Mouse (Mus musculus) layer of hippocampus, adult 18-20 months (tissue): ENCODE measurements around the gene Prss46. TPM values are rescaled to one million over a fixed set of nuclear protein-coding genes. Genes with fewer than 3 reads are reported as not detected.

Source experiments
- DNase-seq, 2 experiments: peaks; one replicate each; pipeline ENCODE4 v3.0.0; 2022; ENCODE audit warnings: low spot score in 2 of 2
- total RNA-seq, 2 experiments: library from RNA; stranded (reverse); gene quantifications; 2 replicates each; pipeline ENCODE4 v1.2.3; 2021

Prss46 gene
- total RNA-seq, 2 experiments from 2014 or later, result not detected

DNA sequence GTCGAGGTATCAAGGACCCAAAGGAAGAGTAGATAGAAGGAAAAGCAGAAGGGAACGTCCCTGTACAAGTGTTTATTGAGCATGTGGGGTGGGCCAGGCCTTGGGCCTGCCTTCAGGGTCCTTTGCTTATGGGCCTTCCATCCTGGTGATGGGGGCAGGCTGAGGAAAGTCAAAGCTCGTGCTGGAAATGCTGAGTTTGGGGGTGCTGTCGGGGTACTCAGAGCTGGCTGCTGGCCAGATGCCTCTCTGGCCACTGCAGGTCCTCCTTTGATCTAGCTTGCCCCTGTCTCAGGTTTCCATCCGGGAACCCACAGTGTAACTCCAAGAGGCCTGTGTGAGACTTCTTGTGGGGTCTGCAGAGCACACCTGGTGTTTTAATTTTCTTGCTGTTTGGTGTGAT is 14.2 kb downstream of the Prss46 start:
- no peak for DNase-seq

DNA sequence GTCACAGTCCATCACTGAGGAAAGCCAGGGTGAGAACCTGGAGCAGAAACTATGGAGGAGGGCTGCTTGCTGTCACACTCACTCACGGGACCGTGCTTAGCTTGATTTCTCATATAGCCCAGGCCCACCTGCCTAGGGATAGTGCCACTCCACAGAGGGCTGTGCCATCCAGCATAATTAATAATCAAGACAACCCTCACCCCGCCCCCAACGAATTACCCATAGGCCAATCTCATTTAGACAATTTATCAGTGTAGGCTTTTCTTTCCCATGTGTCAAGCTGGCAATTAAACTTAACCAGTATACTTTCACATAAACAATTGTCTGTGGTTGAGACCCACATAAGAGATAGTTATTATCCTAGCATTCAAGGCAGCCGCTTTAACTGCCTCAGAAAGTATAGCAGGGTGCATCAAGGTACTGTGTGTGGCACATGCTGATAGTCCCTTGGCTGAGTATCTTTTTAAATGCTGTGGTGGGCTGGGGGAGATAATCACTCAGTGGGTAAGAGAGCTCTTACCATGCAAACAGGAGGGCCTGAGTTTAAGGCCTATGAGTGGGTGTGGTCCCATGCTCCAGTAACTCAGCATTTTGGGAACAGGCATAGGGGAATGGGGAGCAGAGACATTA is 14.8 kb downstream of the Prss46 start:
- DNase-seq, result no peak

DNA sequence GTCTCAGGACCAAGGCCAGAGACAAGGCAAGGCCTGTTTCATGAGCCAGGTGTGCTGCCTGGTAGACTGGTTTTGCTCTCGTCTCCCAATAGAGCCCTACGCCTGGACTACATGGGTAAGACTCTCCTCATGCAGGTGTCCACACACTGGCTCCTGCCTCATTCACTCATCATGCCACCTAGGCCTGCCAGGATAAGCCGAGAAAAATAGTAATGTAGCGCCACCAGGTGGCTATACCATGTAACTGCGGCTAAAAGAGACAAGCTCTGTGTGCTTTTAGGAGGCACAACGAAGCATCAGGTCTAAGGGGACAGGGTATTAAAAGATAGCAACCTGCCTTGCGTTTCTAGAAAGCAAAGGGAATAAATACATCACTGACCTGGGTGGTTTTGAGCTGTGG is 26.7 kb downstream of the Prss46 start:
- peak; percentile 50 to 79 for DNase-seq

DNA sequence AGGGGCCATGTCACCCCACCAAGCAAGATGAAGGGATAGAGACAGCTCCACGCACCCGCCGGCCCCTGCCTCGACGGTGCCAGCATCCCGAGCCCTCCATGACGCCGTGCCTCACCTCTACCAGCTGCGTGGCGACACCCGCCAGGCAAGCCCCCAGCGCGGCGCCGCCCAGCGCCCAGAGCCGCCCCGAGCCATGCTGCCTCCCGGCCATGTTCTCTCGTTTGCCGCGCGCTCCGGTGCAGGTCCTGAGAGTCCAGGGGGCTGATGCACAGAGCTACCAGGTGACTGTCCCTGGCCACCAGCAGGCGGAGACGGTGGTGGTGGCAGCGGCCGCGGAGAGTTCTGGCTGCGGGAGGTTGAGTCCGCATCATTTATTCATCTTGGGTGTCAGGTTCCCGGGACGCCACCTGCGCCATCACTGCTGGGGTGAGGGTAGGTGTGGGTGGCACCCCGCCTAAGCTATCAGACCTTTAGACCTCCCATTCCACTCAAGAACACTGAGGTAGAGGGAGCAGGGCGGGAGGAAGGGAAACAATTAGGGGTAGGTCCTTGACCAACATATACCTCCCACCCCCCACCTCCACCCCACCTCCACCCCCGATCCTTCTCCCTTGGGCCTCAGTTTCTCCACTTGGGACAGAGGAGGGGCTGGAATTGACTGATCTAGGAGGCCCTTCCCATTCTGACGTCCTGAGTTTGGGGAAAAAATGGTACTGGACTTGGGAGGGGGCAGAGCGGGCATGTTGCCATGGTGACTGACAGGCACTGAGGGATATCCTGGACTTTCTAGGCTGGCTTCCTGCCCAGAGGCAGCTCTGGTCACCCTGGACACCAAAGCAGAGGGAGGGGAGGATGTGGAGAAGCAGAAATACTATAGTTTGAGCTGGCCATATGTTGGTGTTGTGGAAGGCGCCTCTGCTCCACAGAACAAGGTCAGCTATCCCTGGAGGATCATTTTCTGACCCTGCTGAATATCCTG is 29.7 kb downstream of the Prss46 start:
- no peak for DNase-seq

DNA sequence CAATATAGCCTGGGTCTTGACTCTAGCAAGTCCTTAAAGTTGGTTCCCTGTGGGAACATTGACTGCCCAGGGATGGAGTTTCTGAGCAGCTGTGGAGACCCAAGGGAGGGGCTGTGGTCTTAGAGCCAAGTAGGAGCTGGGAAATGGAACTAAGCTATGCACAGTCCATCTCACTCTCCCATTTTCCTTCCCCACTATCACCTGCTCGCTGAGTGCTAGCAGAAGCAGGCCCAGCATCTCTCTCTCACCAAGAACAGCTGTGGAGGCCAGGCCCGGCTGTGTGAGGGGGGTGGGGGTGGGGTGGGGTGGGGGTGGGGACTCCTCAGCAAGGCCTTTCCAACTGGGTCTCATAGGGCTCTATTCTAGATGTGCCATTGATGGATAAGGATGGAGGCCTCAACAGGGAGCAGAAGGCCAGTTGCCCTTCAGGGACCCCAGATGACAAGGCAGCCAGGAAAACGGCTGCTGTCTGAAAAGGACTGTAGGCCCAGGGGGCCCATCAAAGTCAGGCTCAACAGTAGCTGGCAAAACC is 30.4 kb downstream of the Prss46 start:
- no peak for DNase-seq

DNA sequence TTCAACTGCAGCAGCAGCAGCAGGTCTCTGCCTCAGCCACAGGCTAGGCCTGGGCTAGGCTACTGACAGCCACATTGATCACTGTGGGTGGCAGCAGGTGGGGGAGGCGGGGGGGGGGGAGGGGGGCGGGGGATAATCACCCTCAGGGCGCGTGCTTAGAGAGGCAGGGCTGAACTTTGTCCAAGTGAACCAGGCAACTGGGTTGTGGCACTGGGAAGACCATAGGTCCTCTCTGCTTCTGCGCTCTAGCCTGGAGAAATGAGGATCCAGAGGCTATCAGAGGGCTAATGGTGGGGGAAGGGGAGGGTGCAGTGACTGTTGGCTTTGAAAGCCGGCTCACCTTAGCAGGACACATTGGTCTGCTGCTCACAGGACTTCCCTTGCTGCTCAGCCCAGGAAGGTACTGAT is 31.0 kb downstream of the Prss46 start:
- DNase-seq, result no peak

DNA sequence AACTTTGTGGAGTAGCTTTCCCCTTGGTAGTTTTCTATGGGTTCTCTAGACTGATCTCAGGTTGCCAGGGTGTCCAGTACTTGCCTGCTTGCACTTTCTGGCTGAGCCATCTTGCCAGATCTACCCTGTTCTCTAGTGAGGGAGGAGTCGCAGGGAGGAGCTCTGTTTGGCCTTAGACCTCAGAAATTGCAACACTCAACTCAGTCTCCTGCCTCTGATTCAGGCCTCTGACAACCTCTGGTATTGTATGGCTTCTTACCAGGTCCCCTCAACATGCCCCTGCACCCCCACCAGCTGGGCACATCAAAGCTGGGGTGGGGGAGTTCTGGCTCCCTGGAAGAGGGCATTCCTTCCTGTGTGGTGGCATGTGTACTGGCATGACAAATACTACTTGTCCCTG is 33.0 kb downstream of the Prss46 start:
- no peak for DNase-seq

DNA sequence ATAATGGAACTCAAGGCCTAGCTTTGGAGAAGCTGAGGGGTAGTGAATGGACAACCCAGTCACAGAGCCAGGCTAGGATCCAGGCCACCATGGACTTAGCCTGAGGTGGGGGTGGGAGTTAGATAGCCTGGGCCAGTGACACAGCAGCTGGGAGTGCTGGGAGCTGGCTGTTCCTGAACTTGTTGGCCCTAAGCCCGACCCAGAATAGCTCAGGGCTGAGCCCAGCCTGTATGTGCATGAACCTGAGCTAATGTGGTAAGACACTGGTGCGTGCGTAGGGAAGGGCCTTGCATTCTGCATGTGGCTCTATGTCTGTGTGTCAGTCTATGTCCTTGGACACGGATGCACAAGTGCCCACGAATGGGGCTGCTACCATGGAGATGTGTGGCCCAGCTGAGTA is 33.6 kb downstream of the Prss46 start:
- DNase-seq, result peak in 1 of 2 experiments; percentile 40

DNA sequence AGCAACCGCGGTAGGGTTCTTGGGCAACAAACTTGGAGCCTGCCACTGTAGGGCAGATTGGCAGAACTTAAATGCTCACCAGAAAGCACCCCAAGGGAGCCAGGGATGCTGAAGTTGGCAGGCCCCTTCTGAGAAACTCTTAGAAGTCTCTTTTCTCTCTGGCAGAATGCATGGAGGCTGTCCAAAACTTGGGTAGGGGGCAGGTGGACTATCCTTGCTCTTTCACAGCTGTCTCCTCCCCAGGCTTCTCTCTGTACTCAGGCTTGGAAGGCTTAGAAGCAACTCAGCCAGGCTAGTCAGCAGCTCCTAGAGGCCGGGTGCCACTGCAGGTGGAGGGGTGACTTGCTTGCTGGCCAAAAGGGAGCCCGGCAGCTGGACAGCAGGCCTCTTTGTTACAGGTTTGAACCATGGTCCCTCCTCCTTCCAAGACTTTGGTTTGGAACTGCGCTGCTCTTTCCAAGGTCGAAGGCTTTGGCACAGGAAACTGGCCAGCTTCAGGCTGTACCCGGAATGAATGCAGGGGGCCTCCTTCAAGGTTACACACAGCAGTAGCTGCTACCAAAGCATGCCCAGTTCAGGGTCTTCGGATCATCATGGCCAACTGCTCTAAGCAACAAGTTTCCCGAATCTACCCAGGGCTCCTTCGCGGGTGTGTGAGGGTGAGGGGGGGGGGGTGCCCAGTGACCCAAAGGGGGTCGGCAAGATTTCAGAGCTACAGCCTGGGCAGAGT is 35.0 kb downstream of the Prss46 start, which contains the start of gene Als2cl:
Gene Als2cl (plus strand): TSS at position 680 of the 730 bp plus-strand sequence.
- DNase-seq, result peak in 1 of 2 experiments; percentile 40

DNA sequence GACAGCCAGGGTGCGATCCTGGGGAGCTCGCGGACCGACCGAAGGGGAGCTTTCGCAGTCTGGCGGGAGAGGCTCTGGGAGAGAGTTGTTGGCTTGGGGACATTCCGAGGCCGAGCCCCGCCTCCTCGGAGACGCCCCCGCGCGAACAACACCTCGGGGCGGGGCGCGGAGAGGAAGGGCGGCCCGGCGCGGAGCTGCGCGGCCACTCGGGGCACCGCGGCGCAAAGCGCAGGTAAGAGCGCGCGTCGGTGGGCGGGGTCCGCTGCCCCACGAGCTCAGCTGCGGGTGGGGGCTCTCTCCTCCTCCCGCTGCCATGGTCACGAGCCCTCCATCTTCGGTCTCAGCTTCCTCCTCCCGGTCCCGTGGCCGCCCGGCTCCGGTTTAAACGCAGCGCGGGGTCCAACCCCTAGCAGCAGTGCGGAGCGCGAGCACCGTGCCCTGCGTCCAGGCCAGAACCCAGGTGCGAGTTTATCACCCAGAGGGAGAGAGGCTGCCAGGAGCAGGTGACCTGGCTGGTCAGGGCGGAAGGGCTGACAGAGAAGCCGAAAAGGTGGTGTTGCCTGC is 35.8 kb downstream of the Prss46 start, which contains the start of gene Tmie:
Gene Tmie (minus strand): TSS at position 116 of the 564 bp plus-strand sequence.
- peak in 1 of 2 experiments; percentile 44 for DNase-seq

DNA sequence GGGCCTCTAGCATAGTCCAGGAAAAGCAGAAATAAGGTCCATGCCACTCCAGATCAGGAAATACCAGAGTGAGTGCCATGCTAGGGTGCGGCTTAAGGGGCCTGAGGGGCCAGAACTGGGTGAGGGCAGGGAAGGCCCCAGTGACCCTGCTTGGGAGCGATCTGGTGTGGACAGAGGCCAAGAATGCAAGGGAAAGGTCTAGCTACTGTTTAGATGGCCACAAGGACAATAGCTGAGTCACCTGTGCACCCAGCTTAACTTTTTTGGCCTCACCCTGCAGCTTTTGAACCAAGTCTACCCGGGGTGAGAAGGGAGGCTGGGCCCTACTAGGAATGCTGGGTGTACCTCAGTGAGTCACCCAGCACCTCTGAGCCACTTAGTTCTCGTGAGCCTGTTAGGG is 36.5 kb downstream of the Prss46 start:
- no peak for DNase-seq

DNA sequence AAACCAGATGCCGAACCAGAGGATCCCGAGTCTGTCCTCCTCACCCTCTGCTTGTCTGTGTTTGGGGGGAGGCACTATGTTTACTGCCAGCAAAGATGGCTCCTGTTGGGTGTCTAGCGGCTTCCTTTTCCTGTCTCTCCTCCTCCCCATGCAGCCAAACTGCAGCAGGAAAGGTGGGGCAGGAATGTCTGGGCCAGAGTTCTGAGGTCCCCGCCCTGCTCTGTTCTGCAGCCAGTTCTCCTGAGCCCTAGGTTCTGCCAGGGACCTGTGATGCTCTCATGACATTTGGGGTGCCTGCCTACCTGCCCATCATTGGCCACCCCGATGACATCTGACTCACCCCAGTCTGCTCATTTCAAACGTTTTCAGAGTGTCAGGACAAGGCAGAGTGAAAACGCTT is 37.6 kb downstream of the Prss46 start:
- DNase-seq, result no peak

DNA sequence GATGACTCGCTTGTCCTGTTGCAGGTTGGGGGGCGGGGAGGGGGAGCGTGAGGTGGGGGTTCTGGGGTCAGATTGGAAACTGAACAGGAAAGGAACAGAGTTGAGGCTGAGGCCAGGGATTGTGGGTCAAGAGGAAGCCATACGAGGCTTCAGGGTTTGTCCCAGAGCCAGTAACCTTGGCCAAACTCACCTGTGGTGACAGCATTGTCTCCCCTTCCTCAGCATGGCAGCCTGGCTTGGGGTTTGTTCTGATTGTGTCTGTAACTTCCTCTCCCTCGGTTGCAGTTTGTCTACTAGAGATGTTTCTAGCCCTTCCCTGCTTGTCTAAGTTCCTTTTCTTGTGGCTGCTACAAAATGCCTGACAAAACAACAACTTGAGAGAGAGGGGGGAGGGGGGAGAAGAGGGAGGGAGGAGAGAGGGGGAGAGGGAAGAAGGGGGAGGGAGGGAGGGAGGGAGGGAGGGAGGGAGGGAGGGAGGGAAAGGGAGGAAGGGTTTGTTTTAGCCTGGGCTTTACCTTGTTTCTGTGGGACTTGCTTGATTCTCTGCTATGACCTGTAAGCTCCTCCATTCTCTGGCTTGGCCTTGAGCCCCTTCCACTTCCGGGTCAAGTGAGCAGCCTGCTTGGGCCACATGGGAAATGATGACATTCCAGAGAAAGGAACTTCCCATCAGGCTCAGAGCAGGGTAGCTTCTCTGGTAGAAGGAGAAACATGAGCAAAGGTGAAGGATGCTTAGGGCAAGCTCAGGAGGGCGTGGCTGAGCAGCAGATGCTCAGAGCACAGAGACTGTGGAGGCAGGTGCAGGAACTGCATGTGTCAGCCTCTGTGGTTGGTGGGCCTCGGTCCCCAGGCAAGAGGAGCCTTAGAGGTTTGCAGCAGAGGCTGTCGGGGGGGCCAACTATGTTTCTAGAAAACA is 43.3 kb downstream of the Prss46 start:
- DNase-seq, result no peak

DNA sequence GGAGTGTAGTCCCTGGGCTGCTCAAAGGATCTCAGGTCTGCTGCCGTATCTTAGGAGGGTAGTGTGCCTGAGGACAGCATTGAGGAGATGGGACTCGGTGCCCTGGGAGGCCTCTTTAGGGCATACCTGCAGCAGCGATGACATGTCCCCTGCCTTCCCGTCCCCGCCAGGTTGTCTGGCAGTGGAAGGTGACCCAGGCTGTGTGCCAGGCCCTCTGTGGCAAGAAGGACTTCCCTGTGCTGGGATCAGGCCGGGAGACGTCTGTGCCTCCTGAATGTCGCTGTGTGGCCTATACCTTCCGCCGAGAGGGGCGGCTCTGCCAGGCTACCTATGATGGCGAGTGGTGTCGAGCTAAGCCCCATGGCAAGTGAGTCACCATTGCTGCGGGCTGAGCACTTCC is 44.6 kb downstream of the Prss46 start:
- no peak for DNase-seq

DNA sequence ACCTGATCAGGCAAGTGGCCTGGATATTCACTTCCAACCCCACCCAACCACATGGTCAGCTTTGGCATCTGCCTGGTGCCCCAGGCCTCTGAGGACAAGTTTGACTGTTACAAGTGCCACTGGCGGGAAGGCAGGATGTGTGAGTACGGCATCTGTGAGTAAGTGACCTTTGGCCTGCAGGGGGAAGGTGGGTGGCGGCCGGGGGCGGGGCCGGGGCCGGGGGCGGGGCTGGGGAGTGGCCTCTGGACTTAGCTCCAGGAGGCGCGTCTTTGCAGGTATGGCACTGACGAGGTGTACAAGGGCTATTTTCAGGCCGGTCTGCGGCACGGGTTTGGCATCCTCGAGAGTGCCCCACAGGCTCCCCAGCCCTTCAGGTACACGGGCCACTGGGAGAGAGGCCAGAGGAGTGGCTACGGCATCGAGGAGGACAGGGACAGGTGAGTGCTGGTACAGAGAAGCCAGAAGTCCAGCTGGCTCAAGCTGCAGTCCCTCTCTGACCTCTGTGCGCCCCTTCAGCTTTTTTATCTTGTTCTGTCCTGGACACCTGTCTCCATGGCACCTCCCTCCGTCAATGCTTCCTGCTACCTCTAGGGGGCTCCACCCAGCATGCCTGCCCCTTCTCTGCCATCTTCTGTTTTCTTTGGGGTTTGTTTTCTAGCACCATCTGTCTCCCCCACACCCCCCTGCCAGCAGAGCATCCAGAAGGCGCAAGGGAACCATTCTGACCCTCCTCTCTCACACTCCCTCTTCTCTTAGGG is 45.9 kb downstream of the Prss46 start:
- DNase-seq, result no peak

DNA sequence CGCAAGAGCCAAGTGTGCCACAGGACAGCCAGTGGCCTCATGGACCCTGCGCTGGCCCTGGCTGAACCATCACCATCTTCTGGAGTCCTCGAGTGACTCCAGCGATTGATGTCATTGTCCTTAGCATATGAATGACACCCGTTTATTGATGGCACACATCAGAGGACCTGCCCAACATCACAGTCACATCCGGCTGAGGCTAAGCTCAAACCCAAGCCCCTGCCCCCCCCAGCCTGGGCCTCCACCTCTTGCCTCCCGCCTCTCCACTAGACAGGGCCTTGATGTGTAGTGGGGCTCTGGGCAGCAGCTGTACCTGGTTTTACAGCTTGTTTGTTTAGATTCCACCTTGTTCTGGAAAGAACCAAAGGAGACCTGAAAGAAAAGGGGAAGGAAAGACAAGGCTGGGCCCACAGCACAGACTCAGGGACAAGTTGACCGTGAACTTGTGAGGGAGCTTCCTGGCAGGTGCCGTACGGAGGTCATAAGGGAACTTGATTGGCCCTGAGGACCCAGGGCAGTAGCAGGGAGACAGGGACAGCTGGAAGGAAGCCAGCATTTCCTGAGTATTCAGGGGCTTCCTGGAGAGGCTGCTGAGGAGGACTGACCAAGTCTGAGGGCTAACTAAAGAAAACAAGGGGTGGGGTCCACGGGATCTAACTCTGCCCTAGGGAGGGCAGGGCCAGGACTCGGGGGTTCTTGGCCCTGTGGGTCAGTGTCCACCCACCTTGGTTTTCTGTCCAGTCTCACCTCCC is 46.9 kb downstream of the Prss46 start:
- no peak for DNase-seq

DNA sequence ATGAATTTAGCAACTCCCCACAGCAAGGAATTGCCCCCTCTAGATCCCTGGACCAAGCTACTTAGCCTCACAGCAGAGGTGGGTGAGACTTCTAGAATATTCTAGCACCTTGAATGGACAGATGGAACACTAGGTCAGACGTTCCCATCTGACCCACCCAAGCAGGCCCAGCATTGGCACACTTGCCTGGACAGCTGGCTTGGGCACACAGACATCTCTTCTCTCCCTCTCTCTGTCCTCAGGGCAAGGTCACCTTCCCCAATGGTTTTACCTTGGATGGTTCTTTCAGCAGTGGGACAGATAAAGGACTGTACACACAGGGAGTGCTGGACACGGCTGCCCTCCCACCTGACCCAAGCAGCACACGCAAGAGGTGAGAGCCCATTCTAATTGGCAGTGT is 48.2 kb downstream of the Prss46 start:
- no peak for DNase-seq

DNA sequence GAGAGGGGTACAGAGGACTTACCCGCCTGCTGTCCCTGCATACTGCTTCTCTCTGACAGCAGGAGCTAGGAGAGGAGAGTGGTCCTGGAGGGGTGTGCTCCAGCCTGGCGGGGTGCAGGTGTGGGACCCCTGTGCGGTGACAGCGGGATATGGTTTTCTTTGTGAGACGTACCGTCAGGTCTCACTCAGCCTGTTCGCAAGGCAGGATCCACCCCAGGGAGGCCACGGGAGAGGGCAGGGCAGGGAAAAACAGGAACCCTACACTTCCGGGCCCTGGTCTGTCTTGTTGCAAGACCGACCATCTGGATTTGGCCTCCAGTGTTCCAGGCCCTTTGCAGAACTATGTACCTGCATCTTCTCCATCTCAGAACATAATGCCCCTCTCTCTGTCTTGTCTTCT is 49.1 kb downstream of the Prss46 start:
- DNase-seq, result no peak
